Mouse (Mus musculus): Measurements from ENCODE around the gene Plekhb2. TPM values are rescaled to one million over a fixed set of nuclear protein-coding genes. Genes with fewer than 3 reads are reported as not detected.

Gene Plekhb2
- polyA plus RNA-seq, 1 experiment from 2014 or later: 57.3 TPM

DNA sequence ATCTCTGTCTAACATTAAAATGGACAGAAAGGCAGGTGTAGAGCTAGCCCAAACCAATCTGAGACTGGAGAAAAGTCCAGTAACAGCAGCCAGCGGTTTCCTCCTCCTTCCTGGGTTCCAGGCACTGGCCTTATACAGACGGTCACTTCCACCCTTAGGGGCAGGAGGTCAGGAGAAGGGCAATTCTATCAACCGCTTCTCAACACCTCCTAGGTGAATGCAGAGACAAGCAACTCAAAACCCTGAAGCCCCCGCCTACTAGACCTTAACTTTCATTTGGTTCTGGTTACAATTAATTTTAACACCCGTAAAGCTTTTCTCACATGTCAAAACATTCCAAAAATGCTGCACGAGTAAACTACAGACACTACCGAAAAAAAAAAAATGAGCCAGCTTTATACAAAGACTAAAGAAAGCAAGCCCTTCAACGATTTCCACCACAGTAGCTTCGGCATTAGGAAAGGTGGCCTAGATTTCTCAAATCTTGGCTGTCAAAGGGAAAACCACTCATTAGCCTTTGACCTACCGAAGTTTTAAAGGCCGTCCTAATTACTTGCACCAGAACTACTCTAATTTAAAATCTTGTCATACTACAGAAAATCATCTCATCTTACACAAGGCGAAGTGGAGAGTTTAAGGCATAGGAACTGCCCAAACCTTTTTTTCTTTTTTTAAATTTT is 7.9 kb upstream of the Plekhb2 start:
- no peaks in the 10 kb centered on the region for H3K27me3 ChIP-seq (ENCODE audit: control insufficient read depth, insufficient read depth, low read length)
- no peaks in the 10 kb centered on the region for H3K9me3 ChIP-seq (ENCODE audit: control insufficient read depth, low read length)
- peak overlapping the region; percentile 82 for H3K9ac ChIP-seq (ENCODE audit: low read length)
- DNase-seq (ENCODE audit: low spot score) (no peak), ATAC-seq (ENCODE audit: insufficient read depth, low FRiP score, low TSS enrichment) (no peak)
- H3K4me1 ChIP-seq (ENCODE audit: control insufficient read depth, insufficient read depth, low read length): peaks cover 19% of the 10 kb centered on the region; the same call in 1 of the 2 replicates
- 1% methylated on average over 12 of the region's 12 CpGs for WGBS
- peak overlapping the region; percentile 96 for H3K4me2 ChIP-seq (ENCODE audit: low read depth)
- H3K36me3 ChIP-seq (ENCODE audit: control insufficient read depth, insufficient read depth, low read length): no peaks in the 10 kb centered on the region
- H3K27ac ChIP-seq (ENCODE audit: low read depth, low read length): no peak overlapping the region; the same call in 1 of the 2 replicates
- peak overlapping the region; percentile 73 for H3K4me3 ChIP-seq (ENCODE audit: low read depth, low read length)

DNA sequence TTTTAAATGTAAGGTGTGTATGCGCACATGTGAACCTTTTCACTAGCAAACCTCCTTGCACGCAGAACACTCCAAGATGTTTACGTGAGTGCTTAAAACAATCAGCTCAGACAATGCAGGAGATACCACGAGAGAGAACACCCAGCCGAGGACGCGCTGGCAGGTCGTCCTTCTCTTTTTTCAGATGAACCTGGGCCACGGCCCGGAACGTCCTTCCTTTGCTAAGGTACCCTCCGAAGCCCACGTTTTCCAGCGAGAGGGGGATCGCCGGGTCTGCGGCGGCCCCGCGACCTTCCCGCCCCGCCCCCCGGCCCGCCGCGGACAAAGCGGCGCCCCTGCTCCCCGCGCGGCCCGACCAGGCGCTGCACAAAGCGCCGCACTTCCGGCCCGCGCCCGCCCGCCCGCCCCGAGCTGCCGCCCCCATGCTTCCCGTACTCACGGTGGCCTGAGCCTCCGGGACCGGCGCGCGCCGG is 7.4 kb upstream of the Plekhb2 start:
- Histone ChIP-seq H3K4me2 (ENCODE audit: low read depth) (peak overlapping the region; percentile 96), H3K4me3 (ENCODE audit: low read depth, low read length) (peak overlapping the region; percentile 73), H3K36me3 (ENCODE audit: control insufficient read depth, insufficient read depth, low read length) (no peaks in the 10 kb centered on the region), H3K27me3 (ENCODE audit: control insufficient read depth, insufficient read depth, low read length) (no peaks in the 10 kb centered on the region), H3K4me1 (ENCODE audit: control insufficient read depth, insufficient read depth, low read length) (peaks cover 19% of the 10 kb centered on the region; the same call in 1 of the 2 replicates), H3K9me3 (ENCODE audit: control insufficient read depth, low read length) (no peaks in the 10 kb centered on the region), H3K27ac (ENCODE audit: low read depth, low read length) (peak overlapping the region; percentile 88), H3K9ac (ENCODE audit: low read length) (peak overlapping the region; percentile 82)
- ATAC-seq (ENCODE audit: insufficient read depth, low FRiP score, low TSS enrichment) (peak; percentile 84), DNase-seq (ENCODE audit: low spot score) (peak; percentile 82)
- WGBS: 0% methylated on average over 29 of the region's 51 CpGs

DNA sequence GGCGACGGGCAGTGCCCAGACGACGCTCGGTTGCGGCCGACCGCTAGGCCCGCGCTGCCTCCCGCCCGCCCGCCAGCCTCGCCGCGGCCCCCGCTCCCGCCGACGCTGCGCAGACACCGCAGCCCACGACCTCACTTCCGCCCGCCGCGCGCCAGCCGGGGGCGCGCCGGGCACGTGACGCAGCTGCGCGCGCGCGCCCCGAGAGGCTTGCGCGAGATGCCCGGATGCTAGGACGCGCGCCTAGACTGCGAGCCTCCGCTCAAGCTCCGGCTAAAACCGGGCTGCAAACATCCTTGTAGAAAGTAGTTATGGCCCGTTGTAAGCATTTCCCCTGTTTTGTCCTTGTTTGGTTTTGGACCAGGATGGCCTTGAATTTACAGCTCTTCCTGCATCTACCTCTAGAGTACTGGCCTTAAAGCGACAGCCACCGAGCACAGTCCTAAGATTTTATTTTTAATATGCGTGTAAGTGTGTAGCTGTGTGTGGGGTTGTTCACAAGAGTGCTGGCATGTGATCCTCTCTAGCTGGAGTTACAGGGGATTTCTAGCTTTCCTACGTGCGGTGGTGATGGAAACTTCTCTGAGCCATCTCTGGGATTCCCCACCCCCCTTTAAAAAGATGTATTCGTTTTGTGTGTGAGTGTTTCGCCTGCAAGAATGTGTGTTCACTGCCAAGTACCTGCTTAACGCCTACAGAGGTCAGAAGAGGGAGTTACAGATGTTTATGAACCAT is 6.7 kb upstream of the Plekhb2 start, which contains the start of gene Fam168b:
Gene Fam168b, minus strand, starts transcription at position 179 of the 732 bp plus-strand sequence.
- peak; percentile 88 for ATAC-seq (ENCODE audit: insufficient read depth, low FRiP score, low TSS enrichment)
- WGBS: 2% methylated on average over 39 of the region's 59 CpGs
- peaks cover 19% of the 10 kb centered on the region; the same call in 1 of the 2 replicates for H3K4me1 ChIP-seq (ENCODE audit: control insufficient read depth, insufficient read depth, low read length)

DNA sequence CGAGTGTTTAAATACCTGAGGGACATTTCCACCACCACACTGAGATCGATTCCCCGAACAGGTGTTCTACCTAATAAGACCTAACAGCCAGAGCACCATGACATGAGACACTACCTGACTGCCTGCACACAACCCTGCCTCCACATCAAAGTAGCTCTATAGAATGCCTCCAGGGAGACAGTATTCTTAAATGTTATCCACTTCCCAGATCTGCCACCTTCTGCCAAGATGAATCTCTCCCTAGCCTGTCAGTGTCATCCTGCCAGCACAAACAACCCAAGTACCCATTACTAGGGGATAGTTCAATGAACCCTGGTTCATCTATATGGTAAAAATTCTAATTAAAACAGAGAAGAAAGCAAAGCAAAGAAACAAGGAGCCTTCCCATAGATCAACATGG is 2.7 kb upstream of the Plekhb2 start:
- Histone ChIP-seq H3K27ac (ENCODE audit: low read depth, low read length) (no peak overlapping the region), H3K4me2 (ENCODE audit: low read depth) (no peak overlapping the region), H3K4me1 (ENCODE audit: control insufficient read depth, insufficient read depth, low read length) (0 out of 2 replicates have a peak, but pooled peaks cover 3% of the 10 kb centered on the region), H3K9me3 (ENCODE audit: control insufficient read depth, low read length) (no peaks in the 10 kb centered on the region), H3K36me3 (ENCODE audit: control insufficient read depth, insufficient read depth, low read length) (no peaks in the 10 kb centered on the region), H3K9ac (ENCODE audit: low read length) (no peak overlapping the region), H3K27me3 (ENCODE audit: control insufficient read depth, insufficient read depth, low read length) (no peaks in the 10 kb centered on the region), H3K4me3 (ENCODE audit: low read depth, low read length) (no peak overlapping the region)
- DNase-seq (ENCODE audit: low spot score): no peak
- ATAC-seq (ENCODE audit: insufficient read depth, low FRiP score, low TSS enrichment): no peak
- WGBS: 78% methylated on average over 3 of the region's 3 CpGs

More for the DNA sequence above, 6.7 kb upstream of the Plekhb2 start, which contains the start of gene Fam168b:
- H3K9me3 ChIP-seq (ENCODE audit: control insufficient read depth, low read length): no peaks in the 10 kb centered on the region
- no peaks in the 10 kb centered on the region for H3K36me3 ChIP-seq (ENCODE audit: control insufficient read depth, insufficient read depth, low read length)
- H3K4me3 ChIP-seq (ENCODE audit: low read depth, low read length): peak within 1 kb of the TSS; percentile 73
- peak within 1 kb of the TSS; percentile 88 for H3K27ac ChIP-seq (ENCODE audit: low read depth, low read length)
- peak; percentile 94 for DNase-seq (ENCODE audit: low spot score)
- H3K4me2 ChIP-seq (ENCODE audit: low read depth): peak within 1 kb of the TSS; percentile 96
- H3K9ac ChIP-seq (ENCODE audit: low read length): peak within 1 kb of the TSS; percentile 82
- H3K27me3 ChIP-seq (ENCODE audit: control insufficient read depth, insufficient read depth, low read length): no peaks in the 10 kb centered on the region

DNA sequence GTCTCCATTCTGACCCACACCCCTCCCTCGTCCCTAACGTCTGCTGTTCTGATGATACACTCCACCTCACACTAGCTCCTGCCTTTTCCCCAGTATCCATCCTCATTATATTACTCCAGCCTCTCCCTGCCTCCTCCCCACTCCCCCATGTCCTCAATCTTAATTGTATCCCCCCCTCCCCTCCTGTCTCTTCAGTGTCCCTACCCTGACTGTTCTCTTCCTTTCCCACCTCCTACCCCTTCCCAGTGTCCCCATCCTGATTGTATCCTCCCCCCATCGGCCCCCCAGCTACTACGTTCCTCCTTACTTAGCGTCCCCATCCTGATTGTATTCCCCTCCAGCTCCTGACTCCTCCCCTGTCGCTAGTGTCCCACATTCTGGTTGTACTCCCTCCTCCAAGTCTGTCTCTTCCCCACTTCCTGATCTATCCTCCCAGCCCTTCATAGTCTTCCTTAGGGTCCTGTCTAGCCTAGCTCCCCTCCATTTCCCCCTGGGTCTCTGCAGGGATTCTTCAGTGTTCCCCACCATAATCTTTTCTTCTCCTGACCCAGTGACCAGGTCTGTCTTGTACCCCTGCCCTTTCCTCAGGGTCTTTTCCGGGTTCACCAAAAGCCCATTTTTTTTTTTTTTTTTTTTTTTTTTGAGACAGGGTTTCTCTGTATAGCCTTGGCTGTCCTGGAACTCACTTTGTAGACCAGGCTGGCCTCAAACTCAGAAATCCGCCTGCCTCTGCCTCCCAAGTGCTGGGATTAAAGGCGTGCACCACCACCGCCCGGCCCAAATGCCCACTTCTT is 764 bp downstream of the Plekhb2 start:
- H3K4me2 ChIP-seq (ENCODE audit: low read depth): peak overlapping the region; percentile 78
- no peak overlapping the region for H3K27ac ChIP-seq (ENCODE audit: low read depth, low read length)
- H3K36me3 ChIP-seq (ENCODE audit: control insufficient read depth, insufficient read depth, low read length): no peaks in the 10 kb centered on the region
- DNase-seq (ENCODE audit: low spot score): no peak
- 47% methylated on average over 11 of the region's 11 CpGs for WGBS
- H3K27me3 ChIP-seq (ENCODE audit: control insufficient read depth, insufficient read depth, low read length): no peaks in the 10 kb centered on the region
- no peaks in the 10 kb centered on the region for H3K4me1 ChIP-seq (ENCODE audit: control insufficient read depth, insufficient read depth, low read length)
- peak; percentile 60; the same call in 1 of the 2 replicates for ATAC-seq (ENCODE audit: insufficient read depth, low FRiP score, low TSS enrichment)
- no peaks in the 10 kb centered on the region for H3K9me3 ChIP-seq (ENCODE audit: control insufficient read depth, low read length)
- H3K9ac ChIP-seq (ENCODE audit: low read length): peak overlapping the region; percentile 69
- H3K4me3 ChIP-seq (ENCODE audit: low read depth, low read length): peak overlapping the region; percentile 56

DNA sequence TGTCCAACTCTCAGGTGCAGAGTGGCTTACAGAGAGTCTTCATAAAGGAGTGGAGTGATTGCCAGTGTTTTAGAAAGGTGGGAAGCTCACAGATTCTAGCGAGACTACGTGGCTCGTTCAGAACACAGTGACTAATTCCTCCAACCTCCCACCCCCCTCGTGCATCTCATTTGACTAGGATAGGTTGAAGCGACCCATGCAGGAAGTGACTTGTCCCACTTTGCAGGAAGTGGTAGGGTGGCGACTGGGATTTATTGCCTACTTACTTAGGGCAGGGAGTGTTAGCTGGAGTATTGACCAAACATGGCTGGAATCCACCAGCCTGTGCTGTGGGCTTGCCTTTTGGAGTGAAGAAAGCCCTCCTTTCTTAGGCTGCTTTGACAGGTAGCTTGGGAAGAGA is 1.8 kb downstream of the Plekhb2 start:
- no peaks in the 10 kb centered on the region for H3K27me3 ChIP-seq (ENCODE audit: control insufficient read depth, insufficient read depth, low read length)
- no peak overlapping the region for H3K4me2 ChIP-seq (ENCODE audit: low read depth)
- no peaks in the 10 kb centered on the region for H3K36me3 ChIP-seq (ENCODE audit: control insufficient read depth, insufficient read depth, low read length)
- H3K4me3 ChIP-seq (ENCODE audit: low read depth, low read length): no peak overlapping the region
- H3K27ac ChIP-seq (ENCODE audit: low read depth, low read length): no peak overlapping the region
- no peaks in the 10 kb centered on the region for H3K9me3 ChIP-seq (ENCODE audit: control insufficient read depth, low read length)
- no peaks in the 10 kb centered on the region for H3K4me1 ChIP-seq (ENCODE audit: control insufficient read depth, insufficient read depth, low read length)
- ATAC-seq (ENCODE audit: insufficient read depth, low FRiP score, low TSS enrichment): no peak
- WGBS: 55% methylated on average over 6 of the region's 6 CpGs
- no peak for DNase-seq (ENCODE audit: low spot score)
- H3K9ac ChIP-seq (ENCODE audit: low read length): no peak overlapping the region

DNA sequence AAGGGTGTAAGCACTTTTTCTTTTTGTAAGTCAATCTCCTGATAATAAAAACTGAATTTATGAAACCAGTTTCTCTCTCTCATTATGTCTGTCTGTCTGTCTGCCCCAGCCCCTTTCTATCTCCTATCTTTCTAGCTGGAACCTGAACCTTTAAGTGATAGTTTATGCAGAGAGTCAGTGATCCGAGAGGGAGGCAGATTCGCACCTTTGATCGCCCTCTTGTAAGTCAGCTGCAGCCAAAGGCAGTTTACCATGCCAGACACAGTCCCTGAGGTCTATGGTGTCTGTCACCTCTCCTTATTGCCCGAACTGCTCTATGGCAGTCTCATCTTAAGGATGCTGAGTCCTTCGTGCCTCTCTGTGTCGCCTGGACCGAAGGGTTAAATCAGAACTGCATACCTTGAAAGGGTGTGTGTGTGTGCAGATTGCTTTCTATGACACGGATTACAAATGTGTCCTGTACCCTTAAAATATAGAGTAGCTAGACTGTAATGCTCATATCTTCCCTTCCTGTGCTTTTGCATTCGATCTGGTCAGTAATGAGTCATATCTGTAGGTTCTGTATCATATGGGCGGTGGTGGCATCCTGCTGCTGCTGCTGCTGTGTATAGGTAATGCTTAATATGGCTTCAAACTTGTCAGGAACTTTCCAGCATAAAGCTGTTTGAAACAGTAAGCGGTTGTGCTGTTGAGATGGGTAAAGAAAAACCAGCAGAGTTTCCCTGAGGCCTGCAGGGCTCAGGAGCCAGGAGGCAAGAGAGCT is 2.5 kb downstream of the Plekhb2 start:
- no peaks in the 10 kb centered on the region for H3K4me1 ChIP-seq (ENCODE audit: control insufficient read depth, insufficient read depth, low read length)
- no peak for ATAC-seq (ENCODE audit: insufficient read depth, low FRiP score, low TSS enrichment)
- H3K4me2 ChIP-seq (ENCODE audit: low read depth): no peak overlapping the region
- H3K27me3 ChIP-seq (ENCODE audit: control insufficient read depth, insufficient read depth, low read length): no peaks in the 10 kb centered on the region
- no peaks in the 10 kb centered on the region for H3K9me3 ChIP-seq (ENCODE audit: control insufficient read depth, low read length)
- 85% methylated on average over 11 of the region's 11 CpGs for WGBS
- no peaks in the 10 kb centered on the region for H3K36me3 ChIP-seq (ENCODE audit: control insufficient read depth, insufficient read depth, low read length)
- H3K9ac ChIP-seq (ENCODE audit: low read length): no peak overlapping the region
- H3K27ac ChIP-seq (ENCODE audit: low read depth, low read length): no peak overlapping the region
- DNase-seq (ENCODE audit: low spot score): no peak
- H3K4me3 ChIP-seq (ENCODE audit: low read depth, low read length): no peak overlapping the region

DNA sequence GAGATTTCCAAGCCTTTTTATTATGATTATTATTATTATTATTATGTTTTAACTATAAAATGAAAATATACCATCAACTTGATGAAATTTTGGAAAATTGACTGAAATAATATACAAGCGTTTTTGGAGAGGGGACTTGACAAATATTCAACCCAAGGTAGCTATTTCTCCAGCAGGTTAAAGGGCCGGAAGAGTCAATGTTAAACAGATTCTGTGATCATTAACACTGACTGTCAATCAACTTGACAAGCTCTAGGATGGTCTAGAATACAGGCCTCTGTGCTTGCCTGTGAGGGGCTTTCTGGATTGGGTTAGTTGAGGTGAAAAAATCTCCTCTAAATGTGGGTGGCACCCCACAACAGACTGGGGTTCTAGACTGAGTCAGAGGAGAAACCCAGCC is 4.0 kb downstream of the Plekhb2 start:
- Histone ChIP-seq H3K4me1 (ENCODE audit: control insufficient read depth, insufficient read depth, low read length) (no peaks in the 10 kb centered on the region), H3K4me3 (ENCODE audit: low read depth, low read length) (no peak overlapping the region), H3K4me2 (ENCODE audit: low read depth) (no peak overlapping the region), H3K9ac (ENCODE audit: low read length) (no peak overlapping the region), H3K9me3 (ENCODE audit: control insufficient read depth, low read length) (no peaks in the 10 kb centered on the region), H3K27ac (ENCODE audit: low read depth, low read length) (no peak overlapping the region), H3K36me3 (ENCODE audit: control insufficient read depth, insufficient read depth, low read length) (no peaks in the 10 kb centered on the region), H3K27me3 (ENCODE audit: control insufficient read depth, insufficient read depth, low read length) (no peaks in the 10 kb centered on the region)
- DNase-seq (ENCODE audit: low spot score) (no peak), ATAC-seq (ENCODE audit: insufficient read depth, low FRiP score, low TSS enrichment) (no peak)
- WGBS: 87% methylated on average over 2 of the region's 2 CpGs
